Mouse (Mus musculus) heart, adult 2 months (tissue): ENCODE results near the gene Akr1b3.

Experiments
- CTCF ChIP-seq: fragments of 200-600 bp; IDR thresholded peaks from 2 replicates; pipeline ENCODE4 v1.8.1; 2022; ENCODE audit warnings: antibody characterized with exemption, mild to moderate bottlenecking, moderate library complexity
- POLR2A ChIP-seq: fragments of 200-500 bp; IDR thresholded peaks from 2 replicates; pipeline ENCODE4 v1.6.1; 2011; ENCODE audit warnings: mild to moderate bottlenecking, low read depth, low read length, control low read depth; ENCODE audit not compliant: insufficient read depth

GRCm38 (mm10) chr6:34273073-34273472, 44.2 kb downstream of the Akr1b3 start:
- no peak for TF ChIP-seq POLR2A
- TF ChIP-seq CTCF = no peak
